Mouse (Mus musculus) hindbrain, embryonic 14.5 days (tissue): ENCODE data around the gene Usp16. TPM values are rescaled to one million over a fixed set of nuclear protein-coding genes. Genes with fewer than 3 reads are reported as not detected.

ENCODE experiments used
- ATAC-seq: fragments of 200-750 bp; cut with Nextera tagmentation; 2 replicates; pipeline ENCODE4 v1.8.0; 2017; ENCODE audit warnings: moderate number of reproducible peaks, mild to moderate bottlenecking, moderate TSS enrichment, moderate library complexity; ENCODE audit not compliant: low FRiP score
- DNase-seq: peaks from one replicate; pipeline ENCODE4 v3.0.0-alpha.2; 2015; ENCODE audit warnings: low spot score
- H3K27ac ChIP-seq: fragments of 300-500 bp; sonication (generic); 2 replicates; pipeline ENCODE4 v1.5.1; 2014; ENCODE audit warnings: mild to moderate bottlenecking, moderate library complexity
- H3K27me3 ChIP-seq: fragments of 300-500 bp; sonication (generic); 2 replicates; pipeline ENCODE4 v1.6.1; 2014; ENCODE audit warnings: mild to moderate bottlenecking, low read length, mixed read lengths; ENCODE audit not compliant: control insufficient read depth, insufficient read depth
- H3K36me3 ChIP-seq: fragments of 300-500 bp; sonication (generic); replicated peaks from 2 replicates; pipeline ENCODE4 v1.6.1; 2014; ENCODE audit not compliant: control insufficient read depth, insufficient read depth
- H3K4me1 ChIP-seq: fragments of 300-500 bp; sonication (generic); replicated peaks from 2 replicates; pipeline ENCODE4 v1.6.1; 2014; ENCODE audit warnings: antibody characterized with exemption, low read length, mixed read lengths; ENCODE audit not compliant: control insufficient read depth, insufficient read depth
- H3K4me2 ChIP-seq: fragments of 300-500 bp; sonication (generic); replicated peaks from 2 replicates; pipeline ENCODE4 v1.6.1; 2014; ENCODE audit warnings: mild to moderate bottlenecking, moderate library complexity
- H3K4me3 ChIP-seq: fragments of 300-500 bp; sonication (generic); replicated peaks from 2 replicates; pipeline ENCODE4 v1.5.1; 2014; ENCODE audit warnings: mild to moderate bottlenecking, low read length
- H3K9ac ChIP-seq: fragments of 300-500 bp; sonication (generic); 2 replicates; pipeline ENCODE4 v1.6.1; 2014
- H3K9me3 ChIP-seq: fragments of 300-500 bp; sonication (generic); 2 replicates; pipeline ENCODE4 v1.6.1; 2016; ENCODE audit warnings: low read length; ENCODE audit not compliant: control insufficient read depth
- WGBS: fragments of 180-500 bp; shearing (Covaris S2); extraction: QIAGEN DNeasy Blood & Tissue Kit; methylation state at CpG from one replicate; pipeline ENCODE4 v1.1.7; 2014; 5-methylcytosine and 5-hydroxymethylcytosine counted together
- polyA plus RNA-seq: library from polyadenylated mRNA; unstranded; fragments of >200 nt; fragmentation: Nextera tagmentation; extraction: Ambion mirVana; gene quantifications from 2 replicates; pipeline ENCODE4 v1.2.1, GENCODE M21; 2014

Gene Usp16
- polyA plus RNA-seq, 1 experiment from 2014 or later, result 52.1 TPM

GRCm38 (mm10) chr16:87438697-87439096 lies 15.8 kb upstream of the Usp16 start:
- ATAC-seq (no peak), DNase-seq (no peak)
- Histone ChIP-seq H3K27me3 (no peaks in the 10 kb centered on the region), H3K4me1 (peaks cover 8% of the 10 kb centered on the region), H3K9me3 (no peaks in the 10 kb centered on the region), H3K9ac (no peak overlapping the region), H3K27ac (no peak overlapping the region), H3K4me2 (no peak overlapping the region), H3K4me3 (no peak overlapping the region), H3K36me3 (no peaks in the 10 kb centered on the region)
- 91% methylated on average over 8 of the region's 8 CpGs for WGBS

GRCm38 (mm10) chr16:87440184-87440686 lies 14.3 kb upstream of the Usp16 start, which contains the start of gene Rwdd2b:
Gene Rwdd2b, minus strand, starts transcription at chr16:87440573.
- H3K4me2 ChIP-seq, result peak within 1 kb of the TSS; percentile 82
- H3K9me3 ChIP-seq, result no peaks in the 10 kb centered on the region
- H3K27ac ChIP-seq, result peak within 1 kb of the TSS; percentile 87
- no peaks in the 10 kb centered on the region for H3K27me3 ChIP-seq
- H3K4me1 ChIP-seq, result peaks cover 8% of the 10 kb centered on the region
- WGBS, result 0% methylated on average over 38 of the region's 38 CpGs
- no peaks in the 10 kb centered on the region for H3K36me3 ChIP-seq
- peak within 1 kb of the TSS; percentile 69 for H3K9ac ChIP-seq
- H3K4me3 ChIP-seq, result peak within 1 kb of the TSS; percentile 51
- ATAC-seq (peak; percentile 98), DNase-seq (peak; percentile 92)

GRCm38 (mm10) chr16:87441089-87441488 lies 13.4 kb upstream of the Usp16 start:
- DNase-seq, result no peak
- H3K9ac ChIP-seq, result peak overlapping the region; percentile 69
- no peaks in the 10 kb centered on the region for H3K36me3 ChIP-seq
- WGBS, result 25% methylated on average over 9 of the region's 9 CpGs
- H3K4me3 ChIP-seq, result peak overlapping the region; percentile 51
- no peaks in the 10 kb centered on the region for H3K9me3 ChIP-seq
- peaks cover 8% of the 10 kb centered on the region for H3K4me1 ChIP-seq
- no peak for ATAC-seq
- no peak overlapping the region for H3K27ac ChIP-seq
- peak overlapping the region; percentile 82 for H3K4me2 ChIP-seq
- H3K27me3 ChIP-seq, result no peaks in the 10 kb centered on the region

- Histone ChIP-seq H3K4me3 (no peak overlapping the region), H3K4me2 (no peak overlapping the region), H3K9ac (no peak overlapping the region; the same call in 1 of the 2 replicates), H3K36me3 (no peaks in the 10 kb centered on the region), H3K9me3 (no peaks in the 10 kb centered on the region), H3K27ac (no peak overlapping the region), H3K27me3 (no peaks in the 10 kb centered on the region), H3K4me1 (peaks cover 8% of the 10 kb centered on the region)
- 59% methylated on average over 5 of the region's 5 CpGs for WGBS
- no peak for DNase-seq
- ATAC-seq, result no peak
Observed at GRCm38 (mm10) chr16:87442291-87442690, 12.2 kb upstream of the Usp16 start.

- no peaks in the 10 kb centered on the region for H3K9me3 ChIP-seq
- no peaks in the 10 kb centered on the region for H3K27me3 ChIP-seq
- H3K4me3 ChIP-seq, result no peak overlapping the region
- H3K4me1 ChIP-seq, result peaks cover 8% of the 10 kb centered on the region
- no peak overlapping the region for H3K9ac ChIP-seq
- no peak overlapping the region for H3K27ac ChIP-seq
- ATAC-seq (no peak), DNase-seq (no peak)
- no peaks in the 10 kb centered on the region for H3K36me3 ChIP-seq
- H3K4me2 ChIP-seq, result no peak overlapping the region
Observed at GRCm38 (mm10) chr16:87443245-87443644, 11.3 kb upstream of the Usp16 start.

GRCm38 (mm10) chr16:87444071-87444470 lies 10.4 kb upstream of the Usp16 start:
- Histone ChIP-seq H3K9ac (no peak overlapping the region), H3K27ac (no peak overlapping the region), H3K27me3 (no peaks in the 10 kb centered on the region), H3K4me1 (peaks cover 8% of the 10 kb centered on the region), H3K9me3 (no peaks in the 10 kb centered on the region), H3K4me2 (no peak overlapping the region), H3K36me3 (no peaks in the 10 kb centered on the region), H3K4me3 (no peak overlapping the region)
- DNase-seq, result no peak
- ATAC-seq, result no peak
- 45% methylated on average over 1 of the region's 1 CpGs for WGBS

GRCm38 (mm10) chr16:87445110-87445509 lies 9.4 kb upstream of the Usp16 start:
- no peaks in the 10 kb centered on the region for H3K9me3 ChIP-seq
- no peak for ATAC-seq
- H3K27me3 ChIP-seq, result no peaks in the 10 kb centered on the region
- H3K36me3 ChIP-seq, result no peaks in the 10 kb centered on the region
- H3K9ac ChIP-seq, result no peak overlapping the region
- peaks cover 8% of the 10 kb centered on the region for H3K4me1 ChIP-seq
- no peak overlapping the region for H3K4me3 ChIP-seq
- H3K27ac ChIP-seq, result no peak overlapping the region
- no peak overlapping the region for H3K4me2 ChIP-seq
- DNase-seq, result no peak

- ATAC-seq (no peak), DNase-seq (no peak)
- no peak overlapping the region for H3K9ac ChIP-seq
- 92% methylated on average over 3 of the region's 3 CpGs for WGBS
- H3K36me3 ChIP-seq, result no peaks in the 10 kb centered on the region
- H3K27ac ChIP-seq, result no peak overlapping the region
- H3K4me3 ChIP-seq, result no peak overlapping the region
- H3K4me2 ChIP-seq, result no peak overlapping the region
- H3K9me3 ChIP-seq, result no peaks in the 10 kb centered on the region
- H3K27me3 ChIP-seq, result no peaks in the 10 kb centered on the region
- peaks cover 8% of the 10 kb centered on the region for H3K4me1 ChIP-seq
Observed at GRCm38 (mm10) chr16:87445528-87445927, 9.0 kb upstream of the Usp16 start.

GRCm38 (mm10) chr16:87453226-87453625 lies 1.3 kb upstream of the Usp16 start:
- 88% methylated on average over 2 of the region's 2 CpGs for WGBS
- ATAC-seq (no peak), DNase-seq (no peak)

GRCm38 (mm10) chr16:87455180-87455611 lies 693 bp downstream of the Usp16 start:
- Histone ChIP-seq H3K4me3 (peak overlapping the region; percentile 52), H3K4me2 (peak overlapping the region; percentile 96), H3K4me1 (peaks cover 23% of the 10 kb centered on the region), H3K27ac (peak overlapping the region; percentile 32), H3K9me3 (no peaks in the 10 kb centered on the region), H3K9ac (peak overlapping the region; percentile 86), H3K27me3 (no peaks in the 10 kb centered on the region), H3K36me3 (peaks cover 16% of the 10 kb centered on the region)
- ATAC-seq (no peak; the same call in none of the 2 replicates), DNase-seq (no peak)
- under 1% methylated on average over 38 of the region's 38 CpGs for WGBS

More at GRCm38 (mm10) chr16:87453226-87453625, 1.3 kb upstream of the Usp16 start:
- Histone ChIP-seq H3K9ac (no peak overlapping the region), H3K27me3 (no peaks in the 10 kb centered on the region), H3K4me1 (peaks cover 23% of the 10 kb centered on the region), H3K4me2 (no peak overlapping the region), H3K9me3 (no peaks in the 10 kb centered on the region), H3K27ac (no peak overlapping the region), H3K36me3 (no peaks in the 10 kb centered on the region), H3K4me3 (no peak overlapping the region)
